In the genomic region with DNA sequence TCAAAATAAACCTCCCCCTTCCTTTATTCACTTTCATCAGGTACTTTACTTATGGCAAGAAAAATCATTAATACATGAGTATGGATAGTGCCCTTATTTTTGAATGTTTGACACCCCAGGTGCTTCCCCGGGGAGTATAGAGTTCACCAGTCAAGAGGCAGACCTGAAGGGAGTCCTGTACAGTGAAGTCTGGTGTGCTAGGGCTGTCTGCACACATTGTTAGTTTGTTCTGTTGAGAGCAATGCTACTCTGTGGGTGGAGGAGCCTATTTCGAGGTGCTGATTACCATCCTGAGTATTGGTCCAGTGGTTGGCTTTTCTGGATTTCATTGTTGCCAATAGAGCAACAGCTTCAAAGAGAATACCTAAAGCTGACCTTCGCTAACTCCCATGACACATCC, we compare ENCODE assay signal across 23 mouse cellular contexts. TPM values are rescaled to one million over a fixed set of nuclear protein-coding genes. Genes with fewer than 3 reads are reported as not detected.
"Had no signal": no experiment of that assay in that cellular context is flagged by ENCODE, and none has a peak within 500 bp of the region (broad histone marks: within the 10 kb centered on the region; RNA-seq: fewer than 3 reads in every experiment).

No protein-coding gene starts in this region.

- H3K4me2 ChIP-seq: limb, embryonic 12.5 days; limb, embryonic 15.5 days; liver, embryonic 12.5 days; liver, embryonic 15.5 days; lung, embryonic 15.5 days; neural tube, embryonic 13.5 days; stomach, embryonic 15.5 days had no signal

- H3K27ac ChIP-seq: limb, embryonic 12.5 days; limb, embryonic 15.5 days; liver, embryonic 12.5 days; liver, embryonic 15.5 days; lung, embryonic 15.5 days; neural tube, embryonic 13.5 days; stomach, embryonic 15.5 days had no signal

- DNase-seq: kidney, adult 18-20 months; kidney, adult 9 months; kidney, postnatal 14 days; kidney, postnatal 4 days; left cerebral cortex, postnatal 4 days; lung, adult 18-20 months; lung, postnatal 10 days; lung, postnatal 36 days; right cerebral cortex, adult 18-20 months; right cerebral cortex, postnatal 14 days; right cerebral cortex, postnatal 4 days had no signal

- H3K36me3 ChIP-seq: limb, embryonic 12.5 days; limb, embryonic 15.5 days; liver, embryonic 12.5 days; liver, embryonic 15.5 days; lung, embryonic 15.5 days; neural tube, embryonic 13.5 days; stomach, embryonic 15.5 days had no signal

- H3K9me3 ChIP-seq: limb, embryonic 12.5 days; limb, embryonic 15.5 days; liver, embryonic 12.5 days; liver, embryonic 15.5 days; lung, embryonic 15.5 days; neural tube, embryonic 13.5 days; stomach, embryonic 15.5 days had no signal

- H3K27me3 ChIP-seq: limb, embryonic 12.5 days; limb, embryonic 15.5 days; liver, embryonic 12.5 days; liver, embryonic 15.5 days; lung, embryonic 15.5 days; megakaryocyte, embryonic 14.5 days; neural tube, embryonic 13.5 days; stomach, embryonic 15.5 days had no signal

- H3K9ac ChIP-seq: limb, embryonic 12.5 days; limb, embryonic 15.5 days; liver, embryonic 12.5 days; liver, embryonic 15.5 days; lung, embryonic 15.5 days; neural tube, embryonic 13.5 days; stomach, embryonic 15.5 days had no signal

- ATAC-seq: inflammation-experienced regulatory T-cells, adult 6 months; intestine, embryonic 16.5 days; liver, embryonic 12.5 days had no signal

- H3K4me1 ChIP-seq: limb, embryonic 12.5 days; limb, embryonic 15.5 days; liver, embryonic 12.5 days; liver, embryonic 15.5 days; lung, embryonic 15.5 days; megakaryocyte, embryonic 14.5 days; neural tube, embryonic 13.5 days; stomach, embryonic 15.5 days had no signal

- H3K4me3 ChIP-seq: limb, embryonic 12.5 days; limb, embryonic 15.5 days; liver, embryonic 12.5 days; liver, embryonic 15.5 days; lung, embryonic 15.5 days; megakaryocyte, embryonic 14.5 days; neural tube, embryonic 13.5 days; stomach, embryonic 15.5 days had no signal

RNA-seq across cellular contexts. Expression of gene Iqschfp, which starts 26.1 kb away (rescaled TPM):
- total RNA-seq: neutrophil, adult 5-6 weeks had no signal
- polyA plus RNA-seq: inflammation-experienced regulatory T-cells, adult 6 months; intestine, embryonic 16.5 days; kidney, embryonic 16.5 days; liver, embryonic 12.5 days; liver, embryonic 15.5 days; lung, embryonic 15.5 days had no signal

RNA-seq across cellular contexts. Expression of gene Iqcj, which starts 26.1 kb away (rescaled TPM):
- polyA plus RNA-seq: inflammation-experienced regulatory T-cells, adult 6 months; kidney, embryonic 16.5 days; limb, embryonic 12.5 days; liver, embryonic 12.5 days; liver, embryonic 15.5 days; lung, embryonic 15.5 days; stomach, embryonic 15.5 days had no signal
